Mouse (Mus musculus) liver, embryonic 15.5 days (tissue): Measurements from ENCODE around the gene Nrros. TPM values are rescaled to one million over a fixed set of nuclear protein-coding genes. Genes with fewer than 3 reads are reported as not detected.
A peak's percentile ranks its signal among the peaks of the same experiment; 100 is the strongest.

Experiments
- ATAC-seq: fragments of 200-750 bp; cut with Nextera tagmentation; 2 replicates; pipeline ENCODE4 v1.8.0; 2017; ENCODE audit warnings: moderate number of reproducible peaks, mild to moderate bottlenecking, moderate library complexity; ENCODE audit not compliant: insufficient read depth
- H3K27ac ChIP-seq: fragments of 300-500 bp; sonication (generic); replicated peaks from 2 replicates; pipeline ENCODE4 v1.5.1; 2015; ENCODE audit warnings: mild to moderate bottlenecking, inconsistent platforms
- H3K27me3 ChIP-seq: fragments of 300-500 bp; sonication (generic); 2 replicates; pipeline ENCODE4 v1.6.1; 2015; ENCODE audit warnings: mild to moderate bottlenecking, inconsistent platforms
- H3K36me3 ChIP-seq: fragments of 300-500 bp; sonication (generic); replicated peaks from 2 replicates; pipeline ENCODE4 v1.6.1; 2015; ENCODE audit warnings: moderate library complexity, mild to moderate bottlenecking, inconsistent platforms
- H3K4me1 ChIP-seq: fragments of 300-500 bp; sonication (generic); replicated peaks from 2 replicates; pipeline ENCODE4 v1.6.1; 2015; ENCODE audit warnings: inconsistent platforms
- H3K4me2 ChIP-seq: fragments of 300-500 bp; sonication (generic); 2 replicates; pipeline ENCODE4 v1.6.1; 2015; ENCODE audit warnings: moderate library complexity, mild to moderate bottlenecking, inconsistent platforms
- H3K4me3 ChIP-seq: fragments of 300-500 bp; sonication (generic); replicated peaks from 2 replicates; pipeline ENCODE4 v1.5.1; 2015; ENCODE audit warnings: mild to moderate bottlenecking, inconsistent platforms
- H3K9ac ChIP-seq: fragments of 300-500 bp; sonication (generic); 2 replicates; pipeline ENCODE4 v1.6.1; 2015; ENCODE audit warnings: moderate library complexity, mild to moderate bottlenecking, inconsistent platforms
- H3K9me3 ChIP-seq: fragments of 300-500 bp; sonication (generic); replicated peaks from 2 replicates; pipeline ENCODE4 v1.6.1; 2016; ENCODE audit warnings: inconsistent platforms
- WGBS: fragments of 180-500 bp; shearing (Covaris S2); methylation state at CpG from one replicate; pipeline ENCODE4 v1.1.7; 2015; ENCODE audit warnings: mixed read lengths; ENCODE audit not compliant: insufficient replicate concordance; 5-methylcytosine and 5-hydroxymethylcytosine counted together
- polyA plus RNA-seq: library from polyadenylated mRNA; unstranded; fragments of >200 nt; fragmentation: Nextera tagmentation; extraction: Ambion mirVana; gene quantifications from 2 replicates; pipeline ENCODE4 v1.2.1, GENCODE M21; 2015

Gene Nrros
- polyA plus RNA-seq, 1 experiment from 2014 or later: 24.1 TPM

DNA sequence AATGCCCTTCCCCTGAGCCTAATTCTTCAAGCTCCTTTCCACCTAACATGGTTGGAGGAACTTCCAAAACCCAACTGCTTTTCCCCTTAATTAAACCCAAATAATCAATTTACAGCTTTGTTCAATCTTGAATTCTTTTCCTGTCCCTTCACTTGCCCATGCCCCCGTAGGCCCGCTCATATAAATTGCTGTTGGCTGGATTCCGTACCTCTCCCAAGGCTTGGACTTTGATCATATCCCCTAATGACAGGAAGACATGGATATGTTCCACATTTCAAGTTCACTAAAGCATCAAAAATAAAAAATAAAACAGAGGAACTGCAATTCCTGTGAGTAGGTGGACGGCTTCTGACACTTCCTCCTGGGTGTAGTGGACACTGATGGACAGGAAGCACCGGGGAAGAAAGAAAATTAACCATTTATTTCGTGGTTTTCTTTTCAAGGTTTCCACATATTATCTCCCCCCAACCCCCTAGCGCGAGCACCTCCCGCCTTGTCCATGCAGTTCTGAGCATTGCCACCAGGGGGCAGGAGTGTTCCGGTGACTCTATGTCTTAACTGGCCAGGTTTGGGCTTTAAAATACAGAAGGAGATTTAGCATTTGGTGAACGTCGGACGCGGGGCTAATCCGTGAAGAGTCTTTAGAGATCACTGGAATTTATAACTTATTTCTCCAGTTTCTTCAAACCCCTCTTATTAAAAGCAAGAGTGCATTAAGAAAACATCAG, 50.3 kb downstream of the Nrros start:
- Histone ChIP-seq H3K9me3 (no peaks in the 10 kb centered on the region), H3K27ac (no peak overlapping the region), H3K27me3 (no peaks in the 10 kb centered on the region), H3K4me1 (peaks cover 39% of the 10 kb centered on the region), H3K9ac (0 out of 2 replicates have a peak overlapping the region, but pooled peaks have one; percentile 5), H3K4me2 (peak overlapping the region; percentile 27), H3K4me3 (no peak overlapping the region), H3K36me3 (no peaks in the 10 kb centered on the region)
- WGBS: 15% methylated on average over 15 of the region's 15 CpGs
- no peak for ATAC-seq

- Histone ChIP-seq H3K27me3 (no peaks in the 10 kb centered on the region), H3K4me2 (peak overlapping the region; percentile 60), H3K27ac (no peak overlapping the region), H3K9me3 (no peaks in the 10 kb centered on the region), H3K36me3 (no peaks in the 10 kb centered on the region), H3K9ac (no peak overlapping the region), H3K4me1 (peaks cover 39% of the 10 kb centered on the region), H3K4me3 (0 out of 2 replicates have a peak overlapping the region, but pooled peaks have one; percentile 39)
- ATAC-seq: no peak
- WGBS: 70% methylated on average over 10 of the region's 10 CpGs
These were observed 51.0 kb downstream of the Nrros start for GRCm38 (mm10) chr16:32114406-32114805.

DNA sequence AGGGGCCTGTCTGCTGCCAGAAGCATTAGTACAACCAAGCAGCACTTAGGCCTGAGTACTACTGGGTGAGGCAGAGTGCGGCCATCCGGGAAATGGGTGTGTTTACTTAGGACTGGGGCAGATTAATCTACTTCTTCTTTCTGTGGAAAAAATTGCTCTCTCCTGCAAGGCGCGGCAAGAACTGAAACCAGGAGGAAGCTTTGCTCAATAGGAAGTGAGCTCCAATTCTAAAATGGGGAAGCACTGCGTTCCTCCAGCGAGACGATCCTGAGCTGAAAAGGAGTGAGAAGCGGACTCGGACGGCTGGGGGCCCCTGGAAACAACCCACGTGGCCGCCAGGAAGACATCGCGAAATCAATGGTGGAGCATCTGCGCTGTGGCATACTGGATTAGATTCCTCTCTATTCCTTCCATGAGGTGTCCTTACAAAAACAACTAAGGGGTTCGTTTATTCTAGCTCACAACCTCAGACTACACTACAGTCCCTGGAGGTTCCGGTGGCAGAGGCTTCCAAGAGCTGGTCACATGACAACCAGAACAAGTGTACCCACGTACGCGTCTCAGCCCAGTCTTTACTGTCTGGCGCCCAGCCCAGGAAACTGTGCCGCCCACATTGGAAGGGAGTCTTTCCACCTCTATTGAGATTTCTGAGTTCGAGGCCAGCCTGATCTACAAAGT, 51.7 kb downstream of the Nrros start:
- Histone ChIP-seq H3K9ac (no peak overlapping the region), H3K9me3 (no peaks in the 10 kb centered on the region), H3K4me3 (peak overlapping the region; percentile 39), H3K27me3 (no peaks in the 10 kb centered on the region), H3K27ac (peak overlapping the region; percentile 12; the same call in 1 of the 2 replicates), H3K36me3 (no peaks in the 10 kb centered on the region), H3K4me1 (peaks cover 39% of the 10 kb centered on the region), H3K4me2 (peak overlapping the region; percentile 60)
- ATAC-seq: peak; percentile 70
- WGBS: 10% methylated on average over 23 of the region's 23 CpGs

GRCm38 (mm10) chr16:32110951-32111699, 54.3 kb downstream of the Nrros start:
- 65% methylated on average over 15 of the region's 15 CpGs for WGBS
- no peaks in the 10 kb centered on the region for H3K36me3 ChIP-seq
- no peaks in the 10 kb centered on the region for H3K27me3 ChIP-seq
- peaks cover 42% of the 10 kb centered on the region for H3K4me1 ChIP-seq
- no peaks in the 10 kb centered on the region; the same call in 1 of the 2 replicates for H3K9me3 ChIP-seq
- no peak for ATAC-seq
- H3K9ac ChIP-seq: no peak overlapping the region
- no peak overlapping the region for H3K27ac ChIP-seq
- no peak overlapping the region for H3K4me3 ChIP-seq
- H3K4me2 ChIP-seq: no peak overlapping the region

DNA sequence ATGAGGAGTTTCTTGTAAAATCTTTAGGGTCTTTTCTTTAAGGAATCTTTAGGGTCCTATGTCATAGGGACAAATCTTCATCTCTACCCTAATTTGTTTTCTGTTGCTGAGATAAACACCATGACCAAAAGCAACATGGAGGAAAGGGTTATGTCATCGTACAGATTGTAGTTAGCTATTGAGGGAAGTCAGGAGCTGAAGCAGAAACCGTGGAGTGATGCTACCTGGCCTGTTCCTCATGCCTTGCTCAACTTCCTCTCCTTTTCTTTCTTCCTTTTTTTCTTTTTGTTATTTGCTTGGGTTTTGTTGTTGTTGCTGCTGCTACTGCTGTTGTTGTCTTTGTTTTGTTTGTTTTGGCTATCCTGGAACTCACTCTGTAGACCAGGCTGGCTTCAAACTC, 56.8 kb downstream of the Nrros start:
- no peak overlapping the region for H3K4me2 ChIP-seq
- ATAC-seq: no peak

DNA sequence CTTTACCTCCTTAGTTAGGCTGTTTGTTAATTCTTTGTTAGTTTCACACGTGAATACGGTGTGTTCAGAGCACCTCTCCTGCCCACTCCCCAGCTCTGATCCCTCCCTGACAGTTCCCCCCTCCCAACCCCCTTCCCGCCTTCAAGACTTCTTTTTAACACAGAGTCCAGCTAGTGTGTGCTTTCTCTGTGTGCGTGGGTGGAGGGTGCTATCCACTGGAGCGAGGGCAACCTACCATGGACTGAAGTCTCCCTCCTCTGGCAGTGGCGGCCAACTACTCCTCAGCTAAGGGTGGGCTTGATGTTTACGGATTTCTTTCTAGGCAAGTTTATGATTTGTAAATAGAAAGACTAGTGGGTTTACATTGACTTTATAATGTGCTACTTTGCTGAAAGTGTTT, 57.2 kb downstream of the Nrros start:
- no peaks in the 10 kb centered on the region for H3K36me3 ChIP-seq
- peak overlapping the region; percentile 29; the same call in 1 of the 2 replicates for H3K27ac ChIP-seq
- 28% methylated on average over 7 of the region's 7 CpGs for WGBS
- H3K4me3 ChIP-seq: no peak overlapping the region
- no peaks in the 10 kb centered on the region for H3K27me3 ChIP-seq
- peaks cover 14% of the 10 kb centered on the region; the same call in 1 of the 2 replicates for H3K4me1 ChIP-seq
- H3K9me3 ChIP-seq: no peaks in the 10 kb centered on the region; the same call in 1 of the 2 replicates
- no peak for ATAC-seq
- H3K4me2 ChIP-seq: 0 out of 2 replicates have a peak overlapping the region, but pooled peaks have one; percentile 18
- H3K9ac ChIP-seq: no peak overlapping the region

More for the DNA sequence above, 56.8 kb downstream of the Nrros start:
- no peaks in the 10 kb centered on the region for H3K36me3 ChIP-seq
- peaks cover 18% of the 10 kb centered on the region for H3K4me1 ChIP-seq
- no peaks in the 10 kb centered on the region; the same call in 1 of the 2 replicates for H3K9me3 ChIP-seq
- 0 out of 2 replicates have a peak overlapping the region, but pooled peaks have one; percentile 6 for H3K27ac ChIP-seq
- no peak overlapping the region for H3K9ac ChIP-seq
- 14% methylated on average over 2 of the region's 2 CpGs for WGBS
- H3K27me3 ChIP-seq: no peaks in the 10 kb centered on the region
- no peak overlapping the region for H3K4me3 ChIP-seq

DNA sequence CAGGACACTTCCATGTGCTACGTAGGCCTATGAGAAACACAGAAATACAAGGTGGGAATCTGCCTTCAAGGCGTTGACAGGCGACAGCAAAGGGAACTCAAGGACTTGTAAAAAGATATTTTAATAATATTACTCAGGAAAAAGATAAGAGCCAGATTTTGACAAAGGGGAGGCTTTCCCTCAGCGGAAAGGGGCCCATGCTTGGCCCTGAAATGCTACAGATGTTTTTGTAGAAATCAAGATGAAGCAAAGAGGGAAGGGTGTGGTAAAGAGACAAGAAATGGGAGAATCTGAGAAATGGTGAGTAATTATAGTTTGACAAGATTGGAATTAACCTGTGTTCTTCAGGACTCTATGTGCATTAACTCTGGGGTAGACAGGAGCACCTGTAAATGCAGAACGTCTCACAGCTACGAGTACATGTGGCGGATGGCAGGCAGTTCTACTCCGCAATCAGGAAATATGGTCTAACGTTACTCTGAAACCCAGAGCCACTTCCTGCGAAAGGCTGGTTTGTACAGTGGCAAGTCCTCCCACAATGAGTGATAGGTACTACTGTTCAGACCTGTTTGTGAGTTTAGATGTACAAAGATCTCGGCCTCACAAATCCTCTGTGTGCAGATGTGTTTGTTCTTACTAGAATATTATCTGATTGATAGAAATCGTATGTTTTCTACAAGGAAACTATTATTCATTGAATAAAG, 57.9 kb downstream of the Nrros start:
- peak overlapping the region; percentile 33; the same call in 1 of the 2 replicates for H3K27ac ChIP-seq
- H3K36me3 ChIP-seq: no peaks in the 10 kb centered on the region
- WGBS: 16% methylated on average over 12 of the region's 12 CpGs
- no peaks in the 10 kb centered on the region for H3K27me3 ChIP-seq
- ATAC-seq: no peak
- H3K4me1 ChIP-seq: peaks cover 9% of the 10 kb centered on the region; the same call in 1 of the 2 replicates
- H3K4me3 ChIP-seq: no peak overlapping the region
- H3K4me2 ChIP-seq: no peak overlapping the region
- H3K9ac ChIP-seq: no peak overlapping the region
- H3K9me3 ChIP-seq: no peaks in the 10 kb centered on the region; the same call in 1 of the 2 replicates

- no peaks in the 10 kb centered on the region; the same call in 1 of the 2 replicates for H3K9me3 ChIP-seq
- H3K4me3 ChIP-seq: no peak overlapping the region
- no peak overlapping the region for H3K9ac ChIP-seq
- no peak overlapping the region for H3K27ac ChIP-seq
- no peaks in the 10 kb centered on the region for H3K36me3 ChIP-seq
- peaks cover 9% of the 10 kb centered on the region; the same call in 1 of the 2 replicates for H3K4me1 ChIP-seq
- H3K27me3 ChIP-seq: no peaks in the 10 kb centered on the region
- 66% methylated on average over 1 of the region's 1 CpGs for WGBS
- no peak overlapping the region for H3K4me2 ChIP-seq
- no peak for ATAC-seq
These were observed 59.7 kb downstream of the Nrros start for GRCm38 (mm10) chr16:32105698-32106097.

DNA sequence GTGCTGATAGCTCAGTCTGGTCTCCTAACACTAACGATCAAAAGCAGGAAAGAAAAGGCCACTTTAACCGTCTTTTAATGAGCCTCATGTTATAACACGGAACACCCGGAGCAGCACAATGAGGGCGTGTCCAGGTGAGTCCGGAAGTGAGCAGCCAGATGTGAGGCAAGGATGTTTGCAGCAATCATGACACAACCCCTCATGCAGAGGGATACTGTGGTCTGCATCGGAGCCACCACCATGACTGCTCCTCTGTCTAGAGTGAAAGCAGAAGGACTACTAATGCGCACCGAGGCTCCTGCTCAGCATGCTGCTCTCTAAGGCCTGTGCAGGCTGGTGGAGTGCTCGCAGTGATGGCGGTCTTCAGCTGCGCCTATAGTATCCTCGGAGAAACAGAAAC, 63.1 kb downstream of the Nrros start:
- Histone ChIP-seq H3K27ac (peak overlapping the region; percentile 45; the same call in 1 of the 2 replicates), H3K4me3 (no peak overlapping the region), H3K9ac (no peak overlapping the region), H3K4me1 (peaks cover 28% of the 10 kb centered on the region), H3K36me3 (no peaks in the 10 kb centered on the region), H3K4me2 (no peak overlapping the region), H3K9me3 (no peaks in the 10 kb centered on the region; the same call in 1 of the 2 replicates), H3K27me3 (no peaks in the 10 kb centered on the region)
- 77% methylated on average over 13 of the region's 13 CpGs for WGBS
- no peak for ATAC-seq

DNA sequence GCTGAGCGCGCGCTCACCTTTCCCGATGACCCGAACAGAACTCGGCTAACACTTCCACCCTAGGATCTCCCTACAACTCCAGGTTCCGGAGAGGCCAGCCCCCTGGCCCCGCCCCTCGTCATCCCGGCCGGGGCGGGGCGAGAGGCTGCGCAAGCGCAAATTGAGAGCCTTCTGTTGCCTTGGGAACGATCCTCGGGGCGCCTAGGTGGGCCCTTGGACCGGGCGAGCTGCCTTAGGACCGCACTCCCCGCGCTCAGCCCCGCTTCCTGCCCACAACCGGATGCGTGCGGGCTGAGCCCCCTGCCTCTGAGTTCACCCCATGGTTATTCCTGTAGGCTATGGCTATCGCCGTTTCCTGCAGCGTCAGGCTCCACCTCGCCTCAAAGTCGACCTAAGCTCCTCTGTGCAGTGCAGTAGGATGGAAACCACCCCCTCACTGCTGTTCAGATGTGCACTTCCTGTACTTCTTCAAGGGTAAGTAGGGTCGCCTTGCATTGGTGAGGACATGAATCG, 65.7 kb downstream of the Nrros start, which contains the start of the genes Pigx and Cep19:
TSS of gene Pigx (minus strand) at position 103 of the 513 bp plus-strand sequence.
TSS of gene Cep19 (plus strand) at position 163 of the 513 bp plus-strand sequence.
- Histone ChIP-seq H3K4me3 (peak within 1 kb of the TSS; percentile 93), H3K9ac (peak within 1 kb of the TSS; percentile 89), H3K4me2 (peak within 1 kb of the TSS; percentile 98), H3K4me1 (peaks cover 22% of the 10 kb centered on the region), H3K36me3 (0 out of 2 replicates have a peak, but pooled peaks cover 4% of the 10 kb centered on the region), H3K27me3 (no peaks in the 10 kb centered on the region), H3K9me3 (no peaks in the 10 kb centered on the region), H3K27ac (peak within 1 kb of the TSS; percentile 85)
- WGBS: under 1% methylated on average over 34 of the region's 34 CpGs
- peak; percentile 96 for ATAC-seq
